Mouse (Mus musculus) cerebellum, adult 9-10 months (tissue): Measurements from ENCODE around the gene Ror2.
A peak's percentile ranks its signal among the peaks of the same experiment; 100 is the strongest.

Experiments
- DNase-seq: peaks from one replicate; pipeline ENCODE4 v3.0.0; 2022

The Ror2 gene

DNA sequence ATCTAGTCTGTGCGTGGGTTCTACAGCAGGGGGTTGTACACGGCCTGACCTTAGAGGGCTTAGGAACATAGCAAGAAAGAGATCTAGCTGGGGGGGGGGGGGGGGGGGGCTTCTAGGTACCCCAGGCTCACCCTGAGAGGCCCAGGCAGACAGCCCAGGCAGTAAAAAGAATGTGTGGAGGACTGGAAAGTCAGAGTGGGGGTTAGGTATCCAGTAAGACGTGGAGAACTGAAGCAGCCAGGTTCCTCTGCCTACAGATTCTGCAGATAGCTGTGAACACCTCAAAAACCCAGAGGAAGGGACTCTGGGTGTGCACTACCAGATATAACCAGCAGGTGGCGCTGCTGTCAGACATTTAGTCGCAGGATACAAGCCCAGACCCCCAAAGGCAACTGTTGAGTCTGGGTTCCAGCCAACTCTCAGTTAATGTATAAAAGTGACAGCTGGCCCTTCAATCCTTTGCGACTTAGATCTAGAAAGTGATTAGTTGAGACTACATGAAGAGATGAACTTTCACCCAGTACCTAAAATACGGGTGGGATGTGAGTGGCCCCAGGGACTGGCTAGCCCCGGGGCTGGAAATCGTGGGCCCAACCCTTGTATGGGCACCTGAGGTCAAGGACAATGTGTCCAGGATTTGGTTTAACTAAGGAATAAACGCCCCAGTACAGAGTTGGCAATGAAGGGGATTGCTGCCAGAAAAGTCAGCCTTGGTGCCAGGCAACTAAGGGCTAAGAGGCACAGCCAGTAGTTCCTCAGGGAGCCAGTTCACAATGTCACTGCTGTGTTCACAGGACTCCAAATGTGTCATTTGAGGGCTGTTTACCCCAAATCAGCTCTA is 166.1 kb downstream of the Ror2 start:
- DNase-seq: peak; percentile 57

DNA sequence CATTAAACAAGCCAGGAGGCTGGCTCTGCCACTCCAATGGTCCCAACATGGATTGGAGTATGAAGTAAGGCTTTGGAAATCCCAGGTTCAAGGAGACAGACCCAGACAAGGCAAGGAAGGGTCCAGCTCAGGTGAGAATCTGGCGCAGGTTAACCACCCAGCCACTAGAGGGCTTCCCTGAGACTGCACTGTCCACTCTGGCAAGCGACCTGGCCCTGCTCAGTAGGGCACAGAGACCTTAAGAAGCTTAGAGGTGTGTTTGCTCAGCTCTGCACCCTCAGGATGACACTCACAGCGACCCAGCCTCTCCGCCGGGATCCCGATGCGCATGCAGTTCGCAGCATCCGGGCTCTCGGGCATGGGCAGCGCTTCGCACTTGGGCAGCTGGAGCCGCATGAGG is 167.5 kb downstream of the Ror2 start:
- DNase-seq: no peak

DNA sequence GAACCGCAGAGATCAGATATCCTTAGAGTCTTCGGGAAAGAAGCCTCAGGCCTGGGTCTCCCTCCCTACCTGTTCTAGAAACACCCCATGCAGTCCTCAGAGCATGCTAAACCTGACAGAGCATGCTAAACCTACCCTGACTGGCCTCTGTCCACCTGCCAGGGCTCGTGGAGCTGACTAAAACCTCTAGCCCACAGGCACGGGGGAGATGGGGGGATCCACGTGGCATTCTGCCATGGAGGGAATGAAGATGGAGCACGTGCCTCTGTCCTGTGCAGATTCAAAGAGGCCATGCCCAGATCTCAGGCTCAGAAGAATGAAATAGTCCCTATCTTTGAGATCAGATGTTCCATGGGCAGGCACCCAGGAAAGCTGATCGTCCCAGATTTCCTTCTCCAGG is 168.0 kb downstream of the Ror2 start:
- no peak for DNase-seq

DNA sequence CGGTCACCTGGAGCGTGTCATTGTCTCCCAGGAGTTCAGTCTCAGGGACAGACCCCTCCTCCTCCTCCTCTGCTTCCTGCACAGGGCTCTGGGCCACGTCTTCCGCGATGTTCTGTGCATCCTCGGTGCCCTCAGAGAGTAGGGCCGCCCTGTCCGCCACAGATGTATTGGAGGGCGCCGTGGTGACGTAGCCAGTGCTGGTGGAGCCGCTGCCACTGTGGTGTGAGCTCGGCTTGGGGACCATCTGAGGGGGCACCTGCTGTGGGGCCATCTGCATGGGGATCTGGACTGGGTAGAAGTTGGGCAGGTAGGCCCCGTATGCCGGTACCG is 175.7 kb downstream of the Ror2 start:
- no peak for DNase-seq

DNA sequence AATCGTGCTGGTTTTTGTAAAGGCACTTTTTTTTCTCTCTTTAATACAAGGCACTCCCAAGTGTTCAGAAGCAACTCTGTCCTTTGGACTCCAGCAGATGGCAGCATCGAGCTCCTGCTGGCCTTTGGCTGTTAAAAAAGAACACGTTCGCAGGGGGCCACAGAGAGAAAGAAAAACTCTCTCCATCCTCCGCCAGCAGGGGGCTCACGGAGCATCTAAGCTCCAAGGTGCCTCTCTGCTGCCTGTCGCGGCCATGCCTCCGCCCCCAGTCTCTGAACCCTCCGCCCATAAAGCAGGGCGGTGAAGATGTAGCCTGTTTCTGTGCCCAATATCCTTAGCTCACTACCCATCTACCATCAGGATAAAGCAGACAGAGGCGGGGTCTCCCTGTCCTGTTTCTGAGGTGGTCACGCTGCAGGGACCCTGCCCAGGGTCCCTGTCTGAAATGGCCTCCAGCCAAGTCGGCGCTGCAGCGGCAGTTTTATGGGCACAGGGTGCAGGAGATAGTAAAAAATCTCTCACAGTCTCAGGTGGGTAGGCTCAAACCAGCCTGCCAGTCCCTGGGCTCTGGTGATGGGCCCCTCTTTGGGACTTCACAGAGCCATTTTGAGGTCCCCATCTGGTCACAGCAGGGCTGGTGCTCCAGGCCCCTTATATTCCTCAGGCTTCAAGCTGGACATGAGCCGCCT is 176.2 kb downstream of the Ror2 start:
- peak; percentile 84 for DNase-seq

DNA sequence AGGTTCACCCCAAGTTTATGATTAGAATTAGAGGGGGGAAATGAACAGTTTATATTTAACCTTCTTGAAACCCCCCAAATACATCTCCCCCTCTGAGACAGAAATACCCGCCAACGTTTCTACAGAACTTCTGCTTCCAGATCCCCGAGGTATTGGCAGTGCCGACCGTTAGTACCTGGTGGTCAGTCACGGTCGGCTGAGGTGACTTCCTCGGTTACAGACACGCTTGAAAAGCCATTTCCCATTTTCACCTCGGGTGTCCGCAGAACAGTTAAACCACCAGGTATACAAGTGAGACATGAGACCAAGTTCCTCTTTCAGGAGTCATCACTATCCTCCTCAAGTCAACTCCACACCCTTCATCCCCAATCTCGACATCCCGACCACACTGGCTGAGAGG is 179.2 kb downstream of the Ror2 start:
- no peak for DNase-seq

DNA sequence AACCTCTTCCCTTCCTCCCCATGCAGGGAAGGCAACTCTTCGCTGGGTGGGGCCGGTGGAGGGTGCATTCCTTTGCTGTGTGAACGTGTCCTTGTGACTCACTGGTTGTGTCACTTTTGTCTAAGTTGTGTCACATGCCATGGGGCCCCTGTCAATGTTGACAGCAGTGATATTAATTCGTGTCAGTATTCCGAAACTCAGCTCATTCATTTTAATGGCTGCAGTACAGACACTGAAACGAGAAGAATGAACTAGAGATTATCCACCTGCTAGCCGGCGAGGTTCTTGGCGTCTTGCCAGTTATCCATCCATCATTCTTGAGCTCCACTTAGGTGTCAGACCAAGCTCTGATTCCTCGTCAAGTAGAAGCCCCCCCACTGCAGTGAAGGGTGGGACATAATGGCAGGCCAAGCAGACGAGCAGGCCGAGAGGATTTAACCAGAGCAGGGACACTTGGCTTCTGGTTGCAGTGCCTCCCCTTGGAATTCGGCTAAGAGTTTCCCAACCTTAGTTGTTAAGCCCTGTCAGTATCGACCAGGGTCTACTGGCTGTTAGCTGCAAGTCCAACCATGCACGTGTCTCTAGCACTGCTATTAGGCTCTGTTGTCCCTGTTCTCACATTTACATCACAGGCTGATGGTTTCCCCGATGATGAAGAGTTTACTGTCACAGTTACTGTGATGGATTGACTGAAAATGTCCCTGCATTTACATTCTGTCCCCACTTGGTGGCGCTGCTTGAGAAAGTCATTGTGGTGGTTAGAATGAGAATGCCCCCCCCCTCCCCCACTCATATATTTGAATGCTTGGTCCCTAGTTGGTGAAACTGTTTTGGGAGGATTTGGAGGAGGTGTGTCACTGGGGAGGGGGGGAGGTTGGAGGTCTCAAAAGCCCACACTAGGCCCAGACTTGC is 185.9 kb downstream of the Ror2 start:
- no peak for DNase-seq

DNA sequence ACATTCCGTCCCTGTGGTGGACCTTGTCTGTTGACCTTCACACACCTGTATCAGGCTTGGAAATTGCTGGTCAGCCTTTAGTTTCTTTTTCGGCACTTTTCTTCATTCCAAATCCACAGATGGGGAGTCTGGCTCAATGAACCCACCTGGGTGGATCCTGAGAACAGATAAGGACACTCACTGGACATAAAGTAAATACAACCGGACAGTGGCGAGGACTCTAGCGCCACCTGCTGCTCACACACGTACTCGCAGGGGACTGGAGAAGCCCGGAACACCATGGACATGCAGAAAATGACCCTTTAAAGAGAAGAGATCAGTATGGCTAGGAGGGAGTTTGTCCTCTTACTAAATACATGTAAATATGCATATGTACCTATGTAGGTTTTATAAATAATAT is 189.3 kb downstream of the Ror2 start:
- peak; percentile 71 for DNase-seq

DNA sequence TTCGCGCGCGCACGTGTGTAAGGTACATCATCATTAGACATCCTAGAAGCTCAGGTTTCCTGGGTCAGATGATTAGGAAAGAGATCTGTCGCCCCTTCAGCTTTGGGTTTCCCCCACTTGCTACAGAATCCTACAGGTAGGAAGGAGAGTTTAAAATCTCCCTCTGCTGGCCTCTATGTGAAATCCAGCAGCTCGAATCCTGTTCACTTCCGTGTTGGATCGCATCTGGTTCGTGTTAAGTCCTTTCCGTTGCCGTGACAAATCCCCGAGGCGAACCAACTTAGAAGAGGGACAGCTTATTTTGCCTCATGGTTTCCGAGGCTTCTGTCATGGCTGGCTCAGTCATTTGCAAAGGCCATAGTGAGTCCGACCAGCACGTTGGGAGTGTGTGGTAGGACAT is 190.7 kb downstream of the Ror2 start:
- DNase-seq: no peak

DNA sequence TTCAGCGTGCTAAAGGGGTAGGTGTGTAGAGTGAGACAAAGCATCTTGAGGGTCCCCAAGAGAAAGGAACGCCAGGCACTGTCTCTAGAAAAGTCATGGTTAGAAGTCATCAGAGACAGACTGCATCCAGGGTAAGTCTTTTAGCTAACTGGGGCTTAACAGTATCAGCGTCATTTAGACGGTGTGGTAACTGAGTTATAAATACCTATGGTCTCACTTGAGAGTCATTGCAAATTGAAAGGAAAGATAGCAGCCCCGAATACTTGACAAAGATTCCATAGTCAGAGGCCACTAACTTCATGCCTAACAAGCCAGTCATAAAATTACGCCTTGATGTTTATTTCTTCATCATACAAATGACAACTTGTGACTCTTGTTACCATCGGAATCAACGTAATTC is 191.3 kb downstream of the Ror2 start:
- no peak for DNase-seq

DNA sequence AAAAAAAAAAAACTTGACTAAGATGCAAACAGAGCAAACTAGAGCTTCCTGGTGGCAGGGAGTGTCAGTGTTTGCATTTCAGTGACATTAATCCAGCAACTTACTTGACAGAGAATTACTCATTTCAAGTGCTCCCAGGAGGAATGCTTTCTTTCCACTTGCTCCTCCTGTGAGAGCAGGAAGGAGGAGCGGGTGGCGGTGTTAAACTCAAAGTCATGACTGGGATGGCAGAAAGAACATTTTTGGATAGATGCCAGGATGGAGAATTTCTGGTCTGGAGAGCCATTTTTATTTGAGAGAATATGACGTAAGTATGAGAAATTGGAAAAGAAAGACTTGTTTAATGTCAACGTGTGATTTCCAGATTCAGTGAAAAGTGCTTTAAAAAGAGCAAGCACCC is 192.5 kb downstream of the Ror2 start:
- DNase-seq: no peak

DNA sequence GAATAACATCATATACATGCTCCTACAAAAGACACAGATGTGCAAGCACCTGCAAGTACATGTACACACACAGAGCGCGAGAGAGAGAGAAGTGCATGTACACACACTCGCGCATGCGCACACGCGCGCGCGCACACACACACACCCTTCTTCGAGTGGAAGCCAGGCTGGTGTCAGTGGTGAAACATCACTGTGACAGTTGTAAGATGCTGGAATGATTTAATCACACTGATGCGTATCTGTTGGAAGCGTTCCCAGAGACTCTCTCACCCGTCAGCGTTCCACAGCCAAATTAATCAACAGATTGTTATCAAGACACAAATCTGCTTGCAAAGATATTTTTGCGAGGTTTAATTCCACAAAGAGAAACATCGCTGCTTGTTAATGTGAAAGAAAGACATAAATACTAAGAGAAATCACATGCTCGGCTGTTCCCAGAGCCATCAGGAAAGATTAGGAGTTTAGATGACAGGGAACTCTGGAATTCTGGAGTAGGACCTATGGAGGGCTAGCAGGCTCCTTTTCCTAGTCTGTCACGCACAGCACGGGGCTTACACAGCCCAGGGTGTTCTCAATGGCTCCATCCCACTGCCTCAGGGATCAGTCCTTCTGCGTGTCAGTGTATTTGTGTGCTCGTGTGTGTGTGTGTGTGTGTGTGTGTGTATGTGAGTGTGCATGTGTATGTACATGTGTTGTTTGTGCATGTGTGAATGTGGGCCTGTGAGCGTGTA is 199.2 kb downstream of the Ror2 start:
- DNase-seq: no peak

DNA sequence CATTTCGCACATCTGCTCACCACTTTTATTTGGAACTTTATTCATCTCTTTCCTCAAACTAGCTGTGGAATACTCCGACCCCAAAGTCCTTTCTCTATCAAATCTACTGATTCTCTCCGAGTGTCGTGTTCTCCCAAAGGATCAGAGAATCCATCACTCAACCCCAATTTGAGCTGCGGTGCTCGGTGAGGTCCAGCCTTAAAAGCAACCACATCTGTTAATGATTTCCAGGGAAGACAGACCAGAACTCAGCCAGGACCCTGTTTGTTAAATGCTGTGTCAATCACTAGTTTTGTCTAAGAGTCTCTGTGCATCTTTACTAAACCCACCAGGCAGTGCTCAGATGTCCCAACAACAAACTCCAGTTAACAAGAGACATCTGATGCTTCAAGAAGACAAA is 204.1 kb downstream of the Ror2 start:
- no peak for DNase-seq

DNA sequence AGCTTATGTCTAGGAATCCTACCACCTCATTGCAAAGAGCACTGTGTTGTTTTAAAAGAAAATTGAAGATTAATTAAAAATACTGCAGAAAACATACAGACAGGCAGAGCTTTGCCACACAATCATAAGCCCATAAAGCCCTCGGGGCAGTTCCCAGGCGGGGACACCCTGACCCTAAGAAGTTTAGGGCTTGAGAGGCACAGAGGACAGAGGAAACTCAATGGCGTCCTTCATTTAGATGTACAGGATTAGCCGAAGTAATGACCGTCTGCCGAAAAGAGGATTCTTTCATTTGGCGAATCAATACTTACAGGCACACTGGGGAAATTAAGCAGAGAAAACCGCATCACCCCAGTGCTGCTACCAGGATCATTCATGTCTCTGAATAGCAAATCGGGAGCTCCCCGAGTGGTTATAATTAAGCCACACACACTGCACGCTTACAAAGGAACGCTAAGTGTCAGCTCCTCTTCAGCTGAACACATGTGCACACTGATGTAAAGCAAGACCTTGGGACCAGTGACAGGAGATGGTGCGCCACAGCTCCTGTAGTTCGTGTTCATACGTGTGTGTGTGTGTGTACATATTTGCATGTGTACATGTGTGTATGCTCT is 208.1 kb downstream of the Ror2 start:
- DNase-seq: no peak

DNA sequence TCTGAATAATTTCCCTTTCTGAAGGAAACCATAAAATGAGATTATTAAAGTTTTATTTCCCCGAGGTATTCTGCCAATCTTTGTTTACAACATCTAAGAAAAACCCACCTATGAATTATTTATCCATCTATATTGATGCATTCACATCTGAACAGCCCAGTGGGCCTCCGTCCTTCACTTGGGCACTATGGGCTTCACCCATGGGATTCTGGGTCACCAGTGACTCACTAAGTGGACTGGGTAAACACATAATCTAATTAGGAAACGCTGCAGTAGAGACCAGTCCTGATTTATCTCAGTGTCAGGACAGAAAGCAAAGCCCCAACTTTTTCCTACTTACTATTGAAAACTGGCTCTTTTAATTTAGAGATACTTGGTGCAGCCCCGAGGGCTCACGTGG is 210.9 kb downstream of the Ror2 start:
- no peak for DNase-seq

DNA sequence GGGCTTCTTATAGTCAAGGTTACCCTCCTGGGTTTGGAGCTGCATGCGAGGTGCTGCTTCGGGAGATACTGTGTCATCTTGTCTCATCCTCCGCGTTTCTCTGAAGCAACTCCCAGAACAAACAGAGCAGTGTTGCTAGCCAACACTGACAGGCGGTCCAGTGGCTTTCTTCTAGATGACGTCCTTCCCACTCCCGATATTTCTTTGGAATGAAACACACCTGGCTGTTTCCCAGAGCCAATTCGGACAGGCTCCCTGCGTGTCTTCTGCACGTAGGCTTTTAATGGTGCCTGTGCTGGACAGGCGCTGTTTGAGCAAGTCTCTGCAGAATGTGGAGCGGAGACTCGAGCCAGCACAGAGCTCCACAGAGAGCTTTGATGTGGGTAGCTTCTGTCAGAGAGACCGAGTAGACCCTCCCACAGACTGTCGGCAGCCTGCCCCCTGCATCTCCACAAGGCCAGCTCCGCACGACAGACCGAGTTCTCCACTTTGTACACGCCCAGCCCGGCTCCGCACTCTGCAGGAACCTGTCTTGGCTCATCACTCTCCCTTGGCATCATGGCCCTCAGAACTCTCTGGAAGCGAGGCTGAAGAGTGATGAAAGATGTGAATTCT is 216.7 kb downstream of the Ror2 start:
- no peak for DNase-seq

DNA sequence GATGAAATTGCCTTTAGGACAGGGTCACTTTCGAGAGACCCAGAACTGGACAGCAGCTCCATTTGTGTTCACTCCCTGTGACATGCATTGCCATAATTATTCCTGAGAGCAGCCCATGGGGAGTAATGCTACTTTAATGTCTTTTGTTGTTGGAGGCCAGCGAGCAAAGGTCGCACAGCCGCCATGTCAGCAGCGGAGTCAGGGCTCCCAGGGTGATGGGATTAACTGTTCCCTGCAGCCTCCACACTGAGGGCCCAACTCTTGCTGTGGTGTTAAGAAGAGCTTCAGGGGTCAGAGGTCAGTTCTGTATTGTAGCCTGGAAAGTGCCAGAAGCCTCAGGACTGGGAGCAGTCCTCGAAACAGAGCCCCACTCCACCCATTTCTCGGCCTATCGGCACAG is 217.5 kb downstream of the Ror2 start:
- no peak for DNase-seq

DNA sequence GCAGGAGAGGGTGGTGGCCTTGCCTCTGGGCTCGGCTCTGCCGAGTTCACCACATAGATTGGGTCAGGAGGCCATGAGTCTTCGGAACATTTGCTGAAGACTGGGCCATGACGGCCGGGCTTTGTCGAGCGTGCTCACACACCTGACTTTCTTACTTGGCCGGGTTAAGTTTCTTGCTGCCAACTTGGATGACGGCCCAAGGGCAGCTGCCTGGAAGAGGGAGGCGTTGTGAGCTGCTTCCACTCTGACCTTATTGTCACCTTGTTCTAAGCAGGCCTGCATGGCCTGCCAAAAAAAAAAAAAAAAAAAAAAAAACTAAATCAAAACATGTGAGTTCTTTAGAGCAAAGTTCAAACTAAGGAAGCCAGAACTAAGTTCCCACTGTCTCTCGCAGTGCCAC is 218.0 kb downstream of the Ror2 start:
- no peak for DNase-seq

DNA sequence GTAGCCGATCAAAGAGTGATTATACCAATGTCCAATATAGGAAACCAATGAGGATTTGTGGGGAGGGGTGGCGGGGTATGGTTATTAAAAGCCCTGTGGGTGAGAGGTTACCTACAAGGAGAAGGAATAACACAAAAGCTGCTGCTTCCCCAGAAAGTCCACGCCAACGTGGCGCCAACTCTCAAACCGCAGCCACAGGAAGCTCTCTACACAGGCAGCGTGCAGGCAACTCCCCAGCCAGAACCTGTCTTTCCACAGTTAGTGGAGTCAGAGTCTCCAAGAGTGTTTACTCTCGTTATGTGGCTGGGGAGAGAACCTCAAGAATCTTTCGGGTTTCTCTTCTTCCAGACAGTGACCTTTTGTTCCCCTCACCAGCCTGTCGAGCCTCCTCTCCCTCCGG is 220.8 kb downstream of the Ror2 start:
- DNase-seq: no peak

DNA sequence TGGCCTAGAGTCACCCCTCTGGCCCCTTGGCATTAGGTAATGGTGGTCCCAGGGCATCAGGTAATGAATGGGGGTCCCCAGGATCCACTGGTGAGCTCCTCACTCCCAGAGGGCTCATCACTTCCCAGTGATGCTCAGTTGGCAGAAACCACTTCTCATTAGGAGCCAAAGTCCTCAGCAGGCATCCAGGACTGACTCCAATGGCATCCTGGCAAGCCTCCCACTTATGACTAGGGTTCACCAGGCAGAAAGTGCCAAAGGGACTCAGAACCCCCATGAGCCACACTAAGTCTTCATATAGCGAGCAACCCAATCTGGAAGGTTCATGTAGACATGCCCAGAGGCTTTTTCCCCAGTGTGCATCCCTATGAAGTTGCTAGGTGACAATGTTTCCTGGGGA is 221.2 kb downstream of the Ror2 start:
- no peak for DNase-seq
